Comparison of ENCODE assay signal across 21 mouse cellular contexts in the genomic region with DNA sequence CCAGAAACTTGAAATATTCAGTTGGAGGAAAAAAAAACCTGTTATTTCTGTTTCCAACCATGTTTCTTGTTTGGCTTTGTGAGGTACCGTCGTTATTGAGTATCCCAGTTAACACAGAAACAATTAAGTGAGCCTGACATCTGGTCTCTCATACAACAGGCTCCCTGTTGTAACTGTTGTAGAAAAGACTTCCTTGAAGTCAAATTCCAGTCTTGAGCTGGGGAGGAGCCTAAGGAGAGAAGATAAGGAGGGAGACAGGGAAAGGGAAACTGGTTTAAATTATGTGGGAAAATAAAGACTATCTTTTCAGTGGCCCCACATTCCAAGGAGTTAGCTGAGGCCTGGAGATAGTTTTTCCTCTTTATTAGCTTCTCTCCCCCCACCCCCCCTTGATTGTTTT. TPM values are rescaled to one million over a fixed set of nuclear protein-coding genes. Genes with fewer than 3 reads are reported as not detected.
DNase-seq lines count a peak whose midpoint lies in the region; ATAC-seq and TF ChIP-seq lines count a peak whose summit lies in the region.
"Had no signal": no experiment of that assay in that cellular context is flagged by ENCODE, and none has a peak within 500 bp of the region (broad histone marks: within the 10 kb centered on the region; RNA-seq: fewer than 3 reads in every experiment).

No protein-coding gene starts in this region.

- no peak overlapping the region for H3K4me3 ChIP-seq in heart, embryonic 13.5 days
- no peak overlapping the region for H3K4me3 ChIP-seq in embryonic facial prominence, embryonic 10.5 days
- no peak overlapping the region for H3K4me3 ChIP-seq in intestine, embryonic 15.5 days (replicated peaks)
- H3K4me3 ChIP-seq in small intestine, adult 2 months (ENCODE audit: low read depth, low read length): no peak overlapping the region
- H3K4me3 ChIP-seq: embryonic facial prominence, embryonic 12.5 days; embryonic facial prominence, embryonic 15.5 days; gastrocnemius, adult 2 months; hindbrain, embryonic 12.5 days; hindbrain, embryonic 15.5 days had no signal

- no peak overlapping the region for H3K9ac ChIP-seq in heart, embryonic 13.5 days
- H3K9ac ChIP-seq in intestine, embryonic 15.5 days: no peak overlapping the region
- H3K9ac ChIP-seq: embryonic facial prominence, embryonic 12.5 days; embryonic facial prominence, embryonic 15.5 days; forebrain, postnatal 0 days; hindbrain, embryonic 12.5 days; hindbrain, embryonic 15.5 days had no signal

- 39% methylated on average over 2 of the region's 2 CpGs for WGBS in heart, embryonic 13.5 days
- WGBS in embryonic facial prominence, embryonic 10.5 days: 37% methylated on average over 2 of the region's 2 CpGs
- WGBS in intestine, embryonic 15.5 days: 39% methylated on average over 2 of the region's 2 CpGs
- 18% methylated on average over 2 of the region's 2 CpGs for WGBS in small intestine, adult 2 months

- no peak for TF ChIP-seq POLR2A in small intestine, adult 2 months (IDR thresholded peaks at IDR 0.05; ENCODE audit: low read depth, low read length)

- 0 out of 2 replicates have a peak, but pooled peaks cover 5% of the 10 kb centered on the region for H3K36me3 ChIP-seq in heart, embryonic 13.5 days
- H3K36me3 ChIP-seq in embryonic facial prominence, embryonic 10.5 days (replicated peaks): peaks cover 7% of the 10 kb centered on the region; the same call in 1 of the 2 replicates
- no peaks in the 10 kb centered on the region for H3K36me3 ChIP-seq in intestine, embryonic 15.5 days
- H3K36me3 ChIP-seq in small intestine, adult 2 months (ENCODE audit: control insufficient read depth, insufficient read depth, low read length): peaks cover 1% of the 10 kb centered on the region; the same call in 1 of the 2 replicates
- H3K36me3 ChIP-seq: embryonic facial prominence, embryonic 12.5 days; embryonic facial prominence, embryonic 15.5 days; hindbrain, embryonic 12.5 days; hindbrain, embryonic 15.5 days had no signal

- peaks cover 15% of the 10 kb centered on the region for H3K4me1 ChIP-seq in heart, embryonic 13.5 days
- H3K4me1 ChIP-seq in embryonic facial prominence, embryonic 10.5 days: peaks cover 14% of the 10 kb centered on the region
- H3K4me1 ChIP-seq in intestine, embryonic 15.5 days (replicated peaks): 0 out of 2 replicates have a peak, but pooled peaks cover 5% of the 10 kb centered on the region
- peaks cover 16% of the 10 kb centered on the region; the same call in 1 of the 2 replicates for H3K4me1 ChIP-seq in small intestine, adult 2 months (ENCODE audit: control insufficient read depth, insufficient read depth, insufficient read length, low read length)
- H3K4me1 ChIP-seq: hindbrain, embryonic 15.5 days had no signal

- no peak overlapping the region for H3K4me2 ChIP-seq in heart, embryonic 13.5 days
- no peak overlapping the region for H3K4me2 ChIP-seq in intestine, embryonic 15.5 days (replicated peaks)
- H3K4me2 ChIP-seq: embryonic facial prominence, embryonic 12.5 days; embryonic facial prominence, embryonic 15.5 days; hindbrain, embryonic 12.5 days; hindbrain, embryonic 15.5 days had no signal

- 0 out of 2 replicates have a peak overlapping the region, but pooled peaks have one; percentile 40 for H3K27ac ChIP-seq in heart, embryonic 13.5 days (replicated peaks)
- H3K27ac ChIP-seq in embryonic facial prominence, embryonic 10.5 days (replicated peaks): peak overlapping the region; percentile 20; the same call in 1 of the 2 replicates
- peak overlapping the region; percentile 17; the same call in 1 of the 2 replicates for H3K27ac ChIP-seq in intestine, embryonic 15.5 days
- H3K27ac ChIP-seq in small intestine, adult 2 months (ENCODE audit: insufficient read depth, low read depth, low read length): peak overlapping the region; percentile 42; the same call in 1 of the 2 replicates
- H3K27ac ChIP-seq: embryonic facial prominence, embryonic 12.5 days; embryonic facial prominence, embryonic 15.5 days; hindbrain, embryonic 12.5 days; hindbrain, embryonic 15.5 days had no signal

- no peaks in the 10 kb centered on the region for H3K9me3 ChIP-seq in heart, embryonic 13.5 days
- H3K9me3 ChIP-seq in embryonic facial prominence, embryonic 10.5 days: no peaks in the 10 kb centered on the region
- no peaks in the 10 kb centered on the region for H3K9me3 ChIP-seq in intestine, embryonic 15.5 days
- H3K9me3 ChIP-seq: embryonic facial prominence, embryonic 12.5 days; embryonic facial prominence, embryonic 15.5 days; hindbrain, embryonic 12.5 days; hindbrain, embryonic 15.5 days had no signal

- intact Hi-C loops in heart, postnatal 10 days (cut with DNase I): no loop called here

- DNase-seq in heart, postnatal 10 days: no peak
- DNase-seq in embryonic facial prominence, embryonic 10.5 days (ENCODE audit: low spot score): no peak
- no peak for DNase-seq in urinary bladder, postnatal 36 days (ENCODE audit: low spot score in 2 of 2)
- DNase-seq: adrenal gland, adult 2 months; adrenal gland, postnatal 14 days; cerebellum, adult 11-12 months; cerebellum, adult 8-10 months; cerebellum, postnatal 14 days; forebrain, postnatal 0 days; gastrocnemius, adult 2 months; gastrocnemius, postnatal 14 days; heart, adult 18-20 months had no signal

- no peak for ATAC-seq in heart, embryonic 13.5 days (ENCODE audit: extremely low read depth, insufficient number of reproducible peaks, low FRiP score, low TSS enrichment)
- ATAC-seq in intestine, embryonic 15.5 days: peak; percentile 87
- ATAC-seq: CD4-positive, CD25-positive, alpha-beta regulatory T cell, adult 4 months; forebrain, embryonic 14.5 days; forebrain, postnatal 0 days had no signal

- TF ChIP-seq CTCF in small intestine, adult 2 months (IDR thresholded peaks at IDR 0.05; ENCODE audit: extremely low read depth, insufficient read length, insufficient replicate concordance, low read depth, low read length): no peak

- H3K27me3 ChIP-seq in heart, embryonic 13.5 days (replicated peaks): no peaks in the 10 kb centered on the region
- no peaks in the 10 kb centered on the region for H3K27me3 ChIP-seq in embryonic facial prominence, embryonic 10.5 days (replicated peaks; ENCODE audit: low read depth, poor library complexity, severe bottlenecking)
- no peaks in the 10 kb centered on the region for H3K27me3 ChIP-seq in intestine, embryonic 15.5 days (replicated peaks)
- no peaks in the 10 kb centered on the region for H3K27me3 ChIP-seq in small intestine, adult 2 months (ENCODE audit: control insufficient read depth, insufficient read depth, low read length)
- H3K27me3 ChIP-seq: embryonic facial prominence, embryonic 12.5 days; embryonic facial prominence, embryonic 15.5 days; hindbrain, embryonic 12.5 days; hindbrain, embryonic 15.5 days had no signal

RNA-seq across cellular contexts. Expression of gene Foxo1, which starts 14.2 kb away (rescaled TPM):
- 5.4 and 6.1 TPM in 2 replicates for polyA plus RNA-seq in heart, embryonic 13.5 days (2015; fragmentation: Nextera tagmentation; extraction: Ambion mirVana)
- 10 to 100 TPM; 16.7 to 17.1 TPM for total RNA-seq in heart, postnatal 10 days (2021)
- polyA plus RNA-seq in embryonic facial prominence, embryonic 10.5 days (2016; fragmentation: Nextera tagmentation; extraction: Ambion mirVana): 3.7 TPM in 2 replicates
- 5.8 and 6.4 TPM in 2 replicates for polyA plus RNA-seq in intestine, embryonic 15.5 days (2015; fragmentation: Nextera tagmentation; extraction: Ambion mirVana)
- polyA plus RNA-seq in small intestine, adult 2 months (2012; rRNA removed): 6.0 and 13.3 TPM in 2 replicates
